Mouse (Mus musculus): ENCODE measurements around the gene Cybrd1. TPM values are rescaled to one million over a fixed set of nuclear protein-coding genes. Genes with fewer than 3 reads are reported as not detected.

Gene Cybrd1
- polyA plus RNA-seq, 1 experiment, result 1.9 TPM

GRCm38 (mm10) chr2:71159576-71160306 lies 42.0 kb downstream of the Cybrd1 start:
- Histone ChIP-seq H3K27ac (ENCODE audit: control insufficient read depth, insufficient read depth, low read depth, low read length) (peak overlapping the region; percentile 78), H3K4me1 (ENCODE audit: control insufficient read depth, insufficient read depth, low read length) (peaks cover 3% of the 10 kb centered on the region), H3K36me3 (ENCODE audit: control insufficient read depth, insufficient read depth, low read length) (no peaks in the 10 kb centered on the region), H3K27me3 (ENCODE audit: control insufficient read depth, insufficient read depth, low read length) (no peaks in the 10 kb centered on the region), H3K4me3 (ENCODE audit: control insufficient read depth, low read depth, low read length) (no peak overlapping the region; the same call in 1 of the 2 replicates)
- no peak for TF ChIP-seq POLR2A (IDR thresholded peaks at IDR 0.05; ENCODE audit: control insufficient read depth, low read depth, low read length)
- no peak for TF ChIP-seq CTCF (IDR thresholded peaks at IDR 0.05; ENCODE audit: control insufficient read depth, insufficient read depth, insufficient replicate concordance, low read depth, low read length)

DNA sequence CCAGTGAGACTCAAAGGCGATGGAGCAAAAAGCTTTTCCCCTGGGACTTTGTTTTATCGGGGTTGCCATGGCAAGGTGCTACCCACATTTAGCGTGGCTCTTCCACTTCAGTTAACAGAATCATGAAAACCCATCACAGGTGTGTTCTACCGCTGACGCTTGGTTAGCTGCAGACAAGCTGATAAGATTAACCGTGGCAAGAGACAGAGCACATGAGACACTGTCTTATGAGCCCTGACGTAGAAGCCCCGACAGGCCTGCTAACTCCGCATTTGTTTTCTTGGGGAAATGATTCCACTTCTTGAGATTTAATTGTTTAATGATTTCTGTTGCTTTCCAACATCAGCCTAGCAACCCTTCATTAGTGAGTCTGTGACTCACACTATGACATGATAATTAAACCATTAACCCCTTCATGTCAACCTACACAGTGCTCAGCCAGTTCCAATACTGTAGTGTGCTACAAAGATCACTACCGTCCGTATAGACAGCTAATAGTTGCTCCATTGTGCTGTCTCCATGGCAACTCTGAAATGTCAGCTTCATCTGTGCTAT lies 42.7 kb downstream of the Cybrd1 start:
- TF ChIP-seq CTCF (IDR thresholded peaks at IDR 0.05; ENCODE audit: control insufficient read depth, insufficient read depth, insufficient replicate concordance, low read depth, low read length) (no peak), POLR2A (IDR thresholded peaks at IDR 0.05; ENCODE audit: control insufficient read depth, low read depth, low read length) (no peak)
- H3K27ac ChIP-seq (ENCODE audit: control insufficient read depth, insufficient read depth, low read depth, low read length), result peak overlapping the region; percentile 10; the same call in 1 of the 2 replicates

GRCm38 (mm10) chr2:71161558-71161957 lies 43.8 kb downstream of the Cybrd1 start:
- Histone ChIP-seq H3K27me3 (ENCODE audit: control insufficient read depth, insufficient read depth, low read length) (no peaks in the 10 kb centered on the region), H3K27ac (ENCODE audit: control insufficient read depth, insufficient read depth, low read depth, low read length) (no peak overlapping the region), H3K36me3 (ENCODE audit: control insufficient read depth, insufficient read depth, low read length) (no peaks in the 10 kb centered on the region), H3K4me3 (ENCODE audit: control insufficient read depth, low read depth, low read length) (no peak overlapping the region), H3K4me1 (ENCODE audit: control insufficient read depth, insufficient read depth, low read length) (no peaks in the 10 kb centered on the region)
- no peak for TF ChIP-seq POLR2A (IDR thresholded peaks at IDR 0.05; ENCODE audit: control insufficient read depth, low read depth, low read length)
- no peak for TF ChIP-seq CTCF (IDR thresholded peaks at IDR 0.05; ENCODE audit: control insufficient read depth, insufficient read depth, insufficient replicate concordance, low read depth, low read length)

More for the DNA sequence above, 42.7 kb downstream of the Cybrd1 start:
- Histone ChIP-seq H3K27me3 (ENCODE audit: control insufficient read depth, insufficient read depth, low read length) (no peaks in the 10 kb centered on the region), H3K36me3 (ENCODE audit: control insufficient read depth, insufficient read depth, low read length) (no peaks in the 10 kb centered on the region), H3K4me1 (ENCODE audit: control insufficient read depth, insufficient read depth, low read length) (peaks cover 3% of the 10 kb centered on the region), H3K4me3 (ENCODE audit: control insufficient read depth, low read depth, low read length) (no peak overlapping the region; the same call in 1 of the 2 replicates)

- H3K27me3 ChIP-seq (ENCODE audit: control insufficient read depth, insufficient read depth, low read length), result no peaks in the 10 kb centered on the region
- TF ChIP-seq POLR2A (IDR thresholded peaks at IDR 0.05; ENCODE audit: control insufficient read depth, low read depth, low read length) (no peak), CTCF (IDR thresholded peaks at IDR 0.05; ENCODE audit: control insufficient read depth, insufficient read depth, insufficient replicate concordance, low read depth, low read length) (no peak)
- no peak overlapping the region for H3K27ac ChIP-seq (ENCODE audit: control insufficient read depth, insufficient read depth, low read depth, low read length)
- H3K4me3 ChIP-seq (ENCODE audit: control insufficient read depth, low read depth, low read length), result no peak overlapping the region
- H3K4me1 ChIP-seq (ENCODE audit: control insufficient read depth, insufficient read depth, low read length), result no peaks in the 10 kb centered on the region; the same call in 1 of the 2 replicates
- H3K36me3 ChIP-seq (ENCODE audit: control insufficient read depth, insufficient read depth, low read length), result no peaks in the 10 kb centered on the region
Observed at GRCm38 (mm10) chr2:71162831-71163621, 45.3 kb downstream of the Cybrd1 start.

GRCm38 (mm10) chr2:71167211-71167610 lies 49.5 kb downstream of the Cybrd1 start:
- H3K27me3 ChIP-seq (ENCODE audit: control insufficient read depth, insufficient read depth, low read length), result no peaks in the 10 kb centered on the region
- H3K4me3 ChIP-seq (ENCODE audit: control insufficient read depth, low read depth, low read length), result no peak overlapping the region; the same call in 1 of the 2 replicates
- peaks cover 2% of the 10 kb centered on the region for H3K4me1 ChIP-seq (ENCODE audit: control insufficient read depth, insufficient read depth, low read length)
- no peak for TF ChIP-seq CTCF (IDR thresholded peaks at IDR 0.05; ENCODE audit: control insufficient read depth, insufficient read depth, insufficient replicate concordance, low read depth, low read length)
- TF ChIP-seq POLR2A (IDR thresholded peaks at IDR 0.05; ENCODE audit: control insufficient read depth, low read depth, low read length), result no peak
- no peaks in the 10 kb centered on the region for H3K36me3 ChIP-seq (ENCODE audit: control insufficient read depth, insufficient read depth, low read length)
- no peak overlapping the region for H3K27ac ChIP-seq (ENCODE audit: control insufficient read depth, insufficient read depth, low read depth, low read length)

- no peak for TF ChIP-seq POLR2A (IDR thresholded peaks at IDR 0.05; ENCODE audit: control insufficient read depth, low read depth, low read length)
- no peaks in the 10 kb centered on the region for H3K36me3 ChIP-seq (ENCODE audit: control insufficient read depth, insufficient read depth, low read length)
- no peak overlapping the region for H3K27ac ChIP-seq (ENCODE audit: control insufficient read depth, insufficient read depth, low read depth, low read length)
- H3K4me1 ChIP-seq (ENCODE audit: control insufficient read depth, insufficient read depth, low read length), result peaks cover 2% of the 10 kb centered on the region
- no peaks in the 10 kb centered on the region for H3K27me3 ChIP-seq (ENCODE audit: control insufficient read depth, insufficient read depth, low read length)
- no peak overlapping the region for H3K4me3 ChIP-seq (ENCODE audit: control insufficient read depth, low read depth, low read length)
Observed at GRCm38 (mm10) chr2:71168461-71169021, 50.8 kb downstream of the Cybrd1 start.

- Histone ChIP-seq H3K27me3 (ENCODE audit: control insufficient read depth, insufficient read depth, low read length) (no peaks in the 10 kb centered on the region), H3K27ac (ENCODE audit: control insufficient read depth, insufficient read depth, low read depth, low read length) (no peak overlapping the region), H3K4me3 (ENCODE audit: control insufficient read depth, low read depth, low read length) (no peak overlapping the region), H3K36me3 (ENCODE audit: control insufficient read depth, insufficient read depth, low read length) (no peaks in the 10 kb centered on the region), H3K4me1 (ENCODE audit: control insufficient read depth, insufficient read depth, low read length) (peaks cover 2% of the 10 kb centered on the region)
- TF ChIP-seq CTCF (IDR thresholded peaks at IDR 0.05; ENCODE audit: control insufficient read depth, insufficient read depth, insufficient replicate concordance, low read depth, low read length) (no peak), POLR2A (IDR thresholded peaks at IDR 0.05; ENCODE audit: control insufficient read depth, low read depth, low read length) (no peak)
Observed at GRCm38 (mm10) chr2:71173031-71173430, 55.3 kb downstream of the Cybrd1 start.

Measured in testis, adult 2 months (tissue).